Mouse (Mus musculus) left cerebral cortex, postnatal 4 days (tissue): ENCODE results near the gene 2210408I21Rik. TPM values are rescaled to one million over a fixed set of nuclear protein-coding genes. Genes with fewer than 3 reads are reported as not detected.
"Not testable (repeated sequence)": the region's sequence is repeated elsewhere in the genome, so short reads cannot be mapped to it uniquely, and the experiment has no call there.

ENCODE experiments used
- DNase-seq: peaks from one replicate; pipeline ENCODE4 v3.0.0-alpha.2; 2022
- intact Hi-C: fragments of 180-260 bp; cut with DNase I; formaldehyde crosslinking; loops from one replicate; pipeline ENCODE4 v1.15.1; 2025
- total RNA-seq, 2 experiments: library from RNA; stranded (reverse); gene quantifications; 2 replicates each; pipeline ENCODE4 v1.2.3; 2021

Gene 2210408I21Rik
- total RNA-seq = 10 to 100 TPM; 24.1 to 24.4 TPM

GRCm38 (mm10) chr13:77134931-77135620 is at the start of gene 2210408I21Rik, which contains the start of gene Slf1:
2210408I21Rik (plus strand) TSS chr13:77135540.
Slf1 (minus strand) TSS chr13:77135473.
- peak; percentile 91 for DNase-seq
- intact Hi-C loops = loop anchor here (10.0 kb wide), 1 partner anchor 1060 kb away; the partner anchor contains the start of gene Nr2f1

- DNase-seq, intact Hi-C loops: not testable (repeated sequence)
Measured at GRCm38 (mm10) chr13:77092876-77093275, 42.5 kb upstream of the 2210408I21Rik start.

GRCm38 (mm10) chr13:77107734-77108133 is 27.6 kb upstream of the 2210408I21Rik start:
- intact Hi-C loops = no loop called here
- DNase-seq = no peak

GRCm38 (mm10) chr13:77118695-77119094 is 16.6 kb upstream of the 2210408I21Rik start:
- intact Hi-C loops = no loop called here
- DNase-seq = no peak

- intact Hi-C loops = no loop called here
Measured at GRCm38 (mm10) chr13:77125159-77125558, 10.2 kb upstream of the 2210408I21Rik start.

GRCm38 (mm10) chr13:77128240-77128639 is 7.1 kb upstream of the 2210408I21Rik start:
- DNase-seq = no peak
- intact Hi-C loops = no loop called here

More at GRCm38 (mm10) chr13:77125159-77125558, 10.2 kb upstream of the 2210408I21Rik start:
- no peak for DNase-seq

- intact Hi-C loops = loop anchor here (10.0 kb wide), 1 partner anchor 1064 kb away; the partner anchor contains the start of gene Nr2f1
- no peak for DNase-seq
Measured at GRCm38 (mm10) chr13:77131132-77131531, 4.2 kb upstream of the 2210408I21Rik start.

- intact Hi-C loops = loop anchor here (10.0 kb wide), 1 partner anchor 1059 kb away; the partner anchor contains the start of gene Nr2f1
- no peak for DNase-seq
Measured at GRCm38 (mm10) chr13:77135621-77135981, 261 bp downstream of the 2210408I21Rik start.

- intact Hi-C loops = no loop called here
- no peak for DNase-seq
Measured at GRCm38 (mm10) chr13:77140890-77141289, 5.5 kb downstream of the 2210408I21Rik start.

- intact Hi-C loops = no loop called here
- no peak for DNase-seq
Measured at GRCm38 (mm10) chr13:77177931-77178330, 42.6 kb downstream of the 2210408I21Rik start.

- DNase-seq = no peak
- intact Hi-C loops = no loop called here
Measured at GRCm38 (mm10) chr13:77190606-77191005, 55.3 kb downstream of the 2210408I21Rik start.

- DNase-seq = no peak
- intact Hi-C loops = no loop called here
Measured at GRCm38 (mm10) chr13:77192201-77192600, 56.9 kb downstream of the 2210408I21Rik start.

- no peak for DNase-seq
- intact Hi-C loops = no loop called here
Measured at GRCm38 (mm10) chr13:77208764-77209418, 73.6 kb downstream of the 2210408I21Rik start.

- no peak for DNase-seq
- intact Hi-C loops = no loop called here
Measured at GRCm38 (mm10) chr13:77213196-77213595, 77.9 kb downstream of the 2210408I21Rik start.

- intact Hi-C loops = no loop called here
- no peak for DNase-seq
Measured at GRCm38 (mm10) chr13:77215460-77215859, 80.1 kb downstream of the 2210408I21Rik start.

GRCm38 (mm10) chr13:77217672-77218280 is 82.4 kb downstream of the 2210408I21Rik start:
- DNase-seq = no peak
- intact Hi-C loops = no loop called here

- intact Hi-C loops = no loop called here
- no peak for DNase-seq
Measured at GRCm38 (mm10) chr13:77221072-77221471, 85.7 kb downstream of the 2210408I21Rik start.

- no peak for DNase-seq
- intact Hi-C loops = no loop called here
Measured at GRCm38 (mm10) chr13:77256541-77256940, 121.2 kb downstream of the 2210408I21Rik start.

GRCm38 (mm10) chr13:77262715-77263338 is 127.5 kb downstream of the 2210408I21Rik start:
- DNase-seq = no peak
- intact Hi-C loops = no loop called here

GRCm38 (mm10) chr13:77263400-77264179 is 128.2 kb downstream of the 2210408I21Rik start:
- intact Hi-C loops = no loop called here
- no peak for DNase-seq
